Mouse (Mus musculus): Measurements from ENCODE around the gene Rab9.

DNA sequence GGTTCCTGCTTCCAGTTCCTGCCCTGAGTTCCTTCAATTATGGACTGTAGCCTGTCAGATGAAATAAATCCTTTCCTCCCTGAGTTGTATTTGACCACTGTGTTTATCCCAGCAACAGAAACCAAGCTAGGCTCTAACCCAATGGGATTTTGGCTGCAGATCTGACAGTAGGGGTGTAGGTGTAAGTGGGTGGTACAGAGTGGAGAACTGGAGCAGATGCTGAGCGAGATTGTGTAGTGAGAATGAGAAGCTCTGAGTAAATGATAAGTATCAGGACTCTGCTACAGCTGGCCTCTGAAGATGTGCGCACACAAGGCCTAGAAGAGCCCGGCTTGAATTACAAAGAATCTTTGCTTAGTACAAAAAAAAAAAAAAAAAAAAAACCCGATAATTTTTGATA is 32.4 kb upstream of the Rab9 start:
- TF ChIP-seq POLR2A (IDR thresholded peaks at IDR 0.05; ENCODE audit: insufficient read depth, low read depth, low read length) (no peak), CTCF (IDR thresholded peaks at IDR 0.05; ENCODE audit: insufficient read depth, low read depth, low read length) (no peak)

All from olfactory bulb, adult 2 months (tissue).